Mouse (Mus musculus) heart, postnatal 25 days (tissue): Measurements from ENCODE around the gene Ctnna3. TPM values are rescaled to one million over a fixed set of nuclear protein-coding genes. Genes with fewer than 3 reads are reported as not detected.

Experiments used
- DNase-seq: peaks from one replicate; pipeline ENCODE4 v3.0.0; 2022; ENCODE audit warnings: low spot score
- intact Hi-C: fragments of 180-260 bp; cut with DNase I; formaldehyde crosslinking; loops from one replicate; pipeline ENCODE4 v1.15.1; 2025
- total RNA-seq, 2 experiments: library from RNA; stranded (reverse); gene quantifications; 2 replicates each; pipeline ENCODE4 v1.2.3; 2021

Ctnna3 gene
- total RNA-seq, 2 experiments from 2014 or later: 53.1 to 57.2 TPM

- intact Hi-C loops: no loop called here
- DNase-seq: no peak
Measured at GRCm38 (mm10) chr10:63851946-63852345, 422.0 kb downstream of the Ctnna3 start.

DNA sequence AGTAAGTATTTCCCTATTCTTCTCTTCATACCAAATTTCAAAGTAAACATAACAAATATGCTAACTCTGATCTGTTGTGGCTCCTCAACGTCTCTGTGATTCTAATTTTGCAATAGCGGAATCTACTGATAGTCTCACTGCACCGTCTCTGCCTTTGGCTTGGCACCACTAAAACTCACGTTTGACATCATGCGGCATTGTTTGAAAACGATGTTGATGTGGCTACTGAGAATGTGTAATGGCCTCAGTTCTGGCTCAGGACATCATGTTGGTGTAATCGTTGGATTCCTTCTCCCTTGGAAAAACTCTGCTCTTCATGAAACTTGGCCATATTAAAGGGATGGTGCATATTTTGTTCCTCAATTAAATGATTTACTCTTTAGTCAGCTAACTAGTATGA lies 439.2 kb downstream of the Ctnna3 start:
- no peak for DNase-seq
- intact Hi-C loops: no loop called here

DNA sequence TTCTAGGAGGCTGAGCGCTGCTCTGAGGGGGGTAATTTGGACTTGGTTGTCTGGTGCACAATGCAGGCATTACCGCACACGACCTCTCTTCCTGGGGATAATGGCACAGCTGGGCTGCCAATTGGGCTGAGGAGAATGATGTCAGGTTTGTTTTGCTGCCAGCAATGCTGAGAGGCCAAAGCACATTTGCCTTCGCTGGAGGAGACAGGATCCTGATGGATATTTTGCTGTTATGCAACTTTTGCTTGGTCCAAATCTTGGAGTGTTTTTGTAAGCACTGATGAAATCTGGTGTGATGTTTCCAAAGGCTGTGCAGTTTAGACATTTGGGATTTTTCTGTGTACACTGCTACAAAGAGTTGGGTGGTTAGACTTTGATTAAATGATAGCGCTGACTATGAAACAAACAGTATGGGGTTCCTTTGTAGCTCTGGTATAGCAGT lies 450.6 kb downstream of the Ctnna3 start:
- intact Hi-C loops: no loop called here
- peak; percentile 79 for DNase-seq

GRCm38 (mm10) chr10:63886449-63887088 lies 456.7 kb downstream of the Ctnna3 start:
- peak; percentile 14 for DNase-seq
- intact Hi-C loops: no loop called here

GRCm38 (mm10) chr10:63894612-63895011 lies 464.7 kb downstream of the Ctnna3 start:
- intact Hi-C loops: no loop called here
- no peak for DNase-seq

DNA sequence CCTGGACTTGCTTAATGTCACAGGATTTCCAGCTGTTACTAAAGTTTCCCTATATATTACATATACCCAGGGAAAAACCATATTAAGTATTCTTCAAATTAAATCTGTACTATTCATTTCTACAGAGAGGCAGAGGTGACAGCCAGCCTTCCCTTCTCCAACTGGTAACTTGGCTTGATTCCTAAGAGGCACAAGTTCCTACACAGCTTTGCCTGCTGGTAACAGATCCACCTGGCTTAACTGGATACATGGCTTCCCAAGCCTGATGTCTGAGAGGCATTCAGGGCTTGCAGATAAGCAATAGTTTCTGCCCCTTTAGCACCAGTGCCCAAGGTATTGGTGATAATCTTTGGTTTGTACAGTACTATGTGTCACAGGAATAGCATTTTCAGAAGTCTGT lies 470.0 kb downstream of the Ctnna3 start:
- DNase-seq: no peak
- intact Hi-C loops: no loop called here

GRCm38 (mm10) chr10:63908878-63909277 lies 479.0 kb downstream of the Ctnna3 start:
- intact Hi-C loops: loop anchor here (5.0 kb wide), 1 partner anchor 88 kb away; no protein-coding TSS in a partner anchor

DNA sequence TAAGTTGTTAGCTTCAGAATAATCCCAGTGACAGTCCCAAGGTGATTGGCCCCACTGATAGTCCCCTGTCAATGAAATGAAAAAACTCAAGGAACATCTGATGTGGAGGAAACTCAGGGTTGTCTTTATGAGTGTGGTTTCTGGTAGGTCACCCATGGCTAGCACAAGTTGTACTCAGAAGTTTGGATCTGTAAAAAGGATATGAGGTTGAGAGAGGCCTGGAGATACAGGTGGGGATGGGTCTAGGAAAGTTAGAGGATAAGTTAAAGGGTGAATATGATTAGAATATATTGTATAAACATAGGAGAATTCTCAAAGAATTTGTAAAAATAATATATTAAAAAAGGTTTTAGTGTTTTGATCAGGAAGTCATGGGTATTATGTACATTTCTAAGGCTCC lies 497.4 kb downstream of the Ctnna3 start, which contains the start of gene Gm10118:
TSS of gene Gm10118 (minus strand) at position 101 of the 400 bp plus-strand sequence.
- no peak for DNase-seq
- intact Hi-C loops: no loop called here

More at GRCm38 (mm10) chr10:63908878-63909277, 479.0 kb downstream of the Ctnna3 start:
- DNase-seq: no peak

DNA sequence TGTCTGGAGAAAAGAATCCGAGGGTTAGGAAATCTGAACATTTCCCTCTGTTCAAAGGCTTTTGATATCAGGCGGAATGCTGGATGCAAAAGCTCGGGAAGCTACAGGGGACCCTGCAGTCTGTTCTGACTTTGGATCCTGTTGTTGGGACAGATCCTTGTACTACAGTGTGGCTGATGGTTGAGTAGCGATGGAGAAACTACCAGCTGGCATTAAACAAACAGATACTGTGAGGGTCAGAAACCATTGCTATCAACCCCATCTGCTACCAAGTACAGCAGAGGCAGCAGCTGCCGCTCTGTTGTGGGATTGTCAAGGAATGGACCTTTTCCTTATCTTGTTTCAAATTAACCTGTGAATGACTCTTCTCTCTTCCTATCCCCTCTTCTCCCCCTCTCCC lies 504.0 kb downstream of the Ctnna3 start:
- no peak for DNase-seq
- intact Hi-C loops: no loop called here

DNA sequence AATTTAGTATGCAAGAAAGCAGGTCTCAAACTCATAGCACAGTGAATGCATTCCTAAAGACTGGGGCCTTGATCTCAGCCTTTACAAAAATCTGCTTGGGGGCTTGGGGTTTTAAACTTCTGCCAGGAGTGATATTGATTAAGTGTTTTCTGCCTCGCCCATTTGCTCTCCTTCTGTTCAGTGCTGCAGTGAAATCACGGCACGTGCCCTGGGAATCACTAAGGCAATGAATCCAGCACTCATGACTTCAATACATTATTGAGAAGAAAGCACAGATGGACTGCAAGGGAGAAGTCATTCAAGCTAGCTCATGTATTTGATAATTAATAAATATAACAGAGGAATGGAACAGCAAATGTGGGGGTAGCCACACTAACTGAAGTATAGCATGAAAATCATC lies 515.6 kb downstream of the Ctnna3 start:
- intact Hi-C loops: no loop called here
- DNase-seq: no peak

DNA sequence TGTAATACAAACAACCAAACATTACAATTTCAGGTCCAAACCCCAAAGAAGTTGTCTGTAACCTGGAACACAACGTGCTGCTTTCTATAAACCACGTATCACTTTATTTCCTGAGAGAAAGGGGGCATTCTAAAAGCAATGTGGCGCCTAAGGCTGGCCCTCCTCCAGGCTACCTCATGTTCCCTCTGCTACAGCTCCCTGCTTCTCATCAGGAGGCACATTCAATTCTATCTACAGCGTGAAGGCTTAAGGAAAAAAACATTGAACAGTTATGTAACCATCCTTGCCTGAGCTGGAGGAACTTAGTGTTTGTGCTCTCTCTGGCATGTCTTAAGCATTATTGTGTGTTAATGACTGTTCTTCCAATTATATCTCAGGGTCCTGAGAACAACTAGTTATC lies 517.4 kb downstream of the Ctnna3 start:
- intact Hi-C loops: no loop called here
- DNase-seq: no peak

GRCm38 (mm10) chr10:63950867-63951266 lies 521.0 kb downstream of the Ctnna3 start:
- intact Hi-C loops: no loop called here
- peak; percentile 13 for DNase-seq

- intact Hi-C loops: no loop called here
- DNase-seq: no peak
Measured at GRCm38 (mm10) chr10:63951481-63951880, 521.6 kb downstream of the Ctnna3 start.

GRCm38 (mm10) chr10:63954308-63954930 lies 524.5 kb downstream of the Ctnna3 start:
- peak; percentile 53 for DNase-seq
- intact Hi-C loops: no loop called here

GRCm38 (mm10) chr10:63972300-63972699 lies 542.4 kb downstream of the Ctnna3 start:
- no peak for DNase-seq
- intact Hi-C loops: no loop called here

- intact Hi-C loops: no loop called here
- DNase-seq: no peak
Measured at GRCm38 (mm10) chr10:63978101-63978500, 548.2 kb downstream of the Ctnna3 start.

- no peak for DNase-seq
- intact Hi-C loops: no loop called here
Measured at GRCm38 (mm10) chr10:63978535-63978934, 548.6 kb downstream of the Ctnna3 start.

DNA sequence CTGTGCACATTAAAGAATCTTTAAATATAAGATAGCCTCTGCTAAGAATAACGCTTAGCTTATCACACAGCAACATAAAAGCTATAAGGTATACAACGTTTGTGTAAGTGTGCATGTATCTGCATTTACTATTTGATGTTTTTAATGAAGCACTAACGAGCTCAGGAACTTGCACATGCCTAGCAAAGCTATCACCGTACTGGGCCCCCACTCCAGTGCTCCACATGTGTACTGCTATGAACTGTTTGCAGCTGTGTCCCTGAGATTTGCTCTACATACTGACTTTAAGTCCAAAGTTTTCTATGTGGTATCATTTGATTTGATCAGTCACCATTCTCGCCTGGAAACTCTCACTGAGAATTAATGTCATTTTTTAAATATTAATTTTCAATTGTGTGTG lies 549.1 kb downstream of the Ctnna3 start:
- intact Hi-C loops: no loop called here
- DNase-seq: no peak

GRCm38 (mm10) chr10:63979410-63979809 lies 549.5 kb downstream of the Ctnna3 start:
- intact Hi-C loops: no loop called here
- DNase-seq: no peak

- intact Hi-C loops: no loop called here
- no peak for DNase-seq
Measured at GRCm38 (mm10) chr10:63985576-63985975, 555.7 kb downstream of the Ctnna3 start.

- intact Hi-C loops: no loop called here
- no peak for DNase-seq
Measured at GRCm38 (mm10) chr10:63994251-63994650, 564.4 kb downstream of the Ctnna3 start.

- DNase-seq: no peak
- intact Hi-C loops: no loop called here
Measured at GRCm38 (mm10) chr10:64001531-64001930, 571.6 kb downstream of the Ctnna3 start.
